Mouse (Mus musculus): ENCODE measurements around the gene Wdr46.

The Wdr46 gene

GRCm38 (mm10) chr17:33928251-33928947, 12.1 kb upstream of the Wdr46 start:
- ATAC-seq (ENCODE audit: low TSS enrichment): no peak

- ATAC-seq (ENCODE audit: low TSS enrichment): peak; percentile 68
Observed at GRCm38 (mm10) chr17:33929371-33930279, 10.8 kb upstream of the Wdr46 start, which contains the start of gene Rgl2. Gene Rgl2 (plus strand): TSS chr17:33929543.

GRCm38 (mm10) chr17:33930280-33931158, 9.9 kb upstream of the Wdr46 start:
- ATAC-seq (ENCODE audit: low TSS enrichment): peak; percentile 51

- ATAC-seq (ENCODE audit: low TSS enrichment): peak; percentile 2; the same call in 1 of the 2 replicates
Observed at GRCm38 (mm10) chr17:33931159-33931866, 9.1 kb upstream of the Wdr46 start.

- ATAC-seq (ENCODE audit: low TSS enrichment): no peak
Observed at GRCm38 (mm10) chr17:33931947-33932346, 8.5 kb upstream of the Wdr46 start.

- ATAC-seq (ENCODE audit: low TSS enrichment): no peak
Observed at GRCm38 (mm10) chr17:33932448-33932847, 8.0 kb upstream of the Wdr46 start.

GRCm38 (mm10) chr17:33932970-33933369, 7.5 kb upstream of the Wdr46 start:
- no peak for ATAC-seq (ENCODE audit: low TSS enrichment)

- no peak for ATAC-seq (ENCODE audit: low TSS enrichment)
Observed at GRCm38 (mm10) chr17:33935422-33936055, 4.9 kb upstream of the Wdr46 start.

GRCm38 (mm10) chr17:33936993-33937392, 3.5 kb upstream of the Wdr46 start:
- no peak for ATAC-seq (ENCODE audit: low TSS enrichment)

- ATAC-seq (ENCODE audit: low TSS enrichment): no peak
Observed at GRCm38 (mm10) chr17:33938783-33939182, 1.7 kb upstream of the Wdr46 start.

GRCm38 (mm10) chr17:33940981-33941380, 521 bp downstream of the Wdr46 start:
- no peak for ATAC-seq (ENCODE audit: low TSS enrichment)

GRCm38 (mm10) chr17:33941381-33941780, 921 bp downstream of the Wdr46 start:
- ATAC-seq (ENCODE audit: low TSS enrichment): no peak

- no peak for ATAC-seq (ENCODE audit: low TSS enrichment)
Observed at GRCm38 (mm10) chr17:33943454-33943853, 3.0 kb downstream of the Wdr46 start.

- ATAC-seq (ENCODE audit: low TSS enrichment): peak; percentile 35
Observed at GRCm38 (mm10) chr17:33947430-33948089, 7.1 kb downstream of the Wdr46 start.

- ATAC-seq (ENCODE audit: low TSS enrichment): no peak
Observed at GRCm38 (mm10) chr17:33948090-33948904, 7.8 kb downstream of the Wdr46 start.

GRCm38 (mm10) chr17:33948905-33949537, 8.6 kb downstream of the Wdr46 start:
- no peak for ATAC-seq (ENCODE audit: low TSS enrichment)

GRCm38 (mm10) chr17:33950131-33950625, 9.7 kb downstream of the Wdr46 start:
- ATAC-seq (ENCODE audit: low TSS enrichment): no peak

Data from frontal cortex, adult (tissue).